Mouse (Mus musculus) kidney, embryonic 15.5 days (tissue): ENCODE results near the gene Nfib. TPM values are rescaled to one million over a fixed set of nuclear protein-coding genes. Genes with fewer than 3 reads are reported as not detected.
A peak's percentile ranks its signal among the peaks of the same experiment; 100 is the strongest.

Source experiments
- ATAC-seq: fragments of 200-750 bp; cut with Nextera tagmentation; replicated peaks from 2 replicates; pipeline ENCODE4 v1.8.0; 2017; ENCODE audit warnings: moderate TSS enrichment; ENCODE audit not compliant: low FRiP score
- H3K27ac ChIP-seq: fragments of 300-500 bp; sonication (generic); 2 replicates; pipeline ENCODE4 v1.5.1; 2015; ENCODE audit warnings: mild to moderate bottlenecking, inconsistent platforms
- H3K27me3 ChIP-seq: fragments of 300-500 bp; sonication (generic); 2 replicates; pipeline ENCODE4 v1.6.1; 2015; ENCODE audit warnings: inconsistent platforms
- H3K36me3 ChIP-seq: fragments of 300-500 bp; sonication (generic); 2 replicates; pipeline ENCODE4 v1.6.1; 2015; ENCODE audit warnings: inconsistent platforms
- H3K4me1 ChIP-seq: fragments of 300-500 bp; sonication (generic); 2 replicates; pipeline ENCODE4 v1.6.1; 2015; ENCODE audit warnings: inconsistent platforms
- H3K4me2 ChIP-seq: fragments of 300-500 bp; sonication (generic); 2 replicates; pipeline ENCODE4 v1.6.1; 2015; ENCODE audit warnings: moderate library complexity, mild to moderate bottlenecking, inconsistent platforms
- H3K4me3 ChIP-seq: fragments of 300-500 bp; sonication (generic); replicated peaks from 2 replicates; pipeline ENCODE4 v1.5.1; 2015; ENCODE audit warnings: mild to moderate bottlenecking, inconsistent platforms
- H3K9ac ChIP-seq: fragments of 300-500 bp; sonication (generic); 2 replicates; pipeline ENCODE4 v1.6.1; 2015; ENCODE audit warnings: mild to moderate bottlenecking, inconsistent platforms
- H3K9me3 ChIP-seq: fragments of 300-500 bp; sonication (generic); replicated peaks from 2 replicates; pipeline ENCODE4 v1.6.1; 2016; ENCODE audit warnings: inconsistent platforms
- WGBS: fragments of 180-500 bp; shearing (Covaris S2); methylation state at CpG from one replicate; pipeline ENCODE4 v1.1.7; 2015; ENCODE audit warnings: mixed read lengths; 5-methylcytosine and 5-hydroxymethylcytosine counted together
- polyA plus RNA-seq: library from polyadenylated mRNA; unstranded; fragments of >200 nt; fragmentation: Nextera tagmentation; extraction: Ambion mirVana; gene quantifications from 2 replicates; pipeline ENCODE4 v1.2.1, GENCODE M21; 2015

Gene Nfib
- polyA plus RNA-seq, 1 experiment from 2014 or later = 33.8 TPM

DNA sequence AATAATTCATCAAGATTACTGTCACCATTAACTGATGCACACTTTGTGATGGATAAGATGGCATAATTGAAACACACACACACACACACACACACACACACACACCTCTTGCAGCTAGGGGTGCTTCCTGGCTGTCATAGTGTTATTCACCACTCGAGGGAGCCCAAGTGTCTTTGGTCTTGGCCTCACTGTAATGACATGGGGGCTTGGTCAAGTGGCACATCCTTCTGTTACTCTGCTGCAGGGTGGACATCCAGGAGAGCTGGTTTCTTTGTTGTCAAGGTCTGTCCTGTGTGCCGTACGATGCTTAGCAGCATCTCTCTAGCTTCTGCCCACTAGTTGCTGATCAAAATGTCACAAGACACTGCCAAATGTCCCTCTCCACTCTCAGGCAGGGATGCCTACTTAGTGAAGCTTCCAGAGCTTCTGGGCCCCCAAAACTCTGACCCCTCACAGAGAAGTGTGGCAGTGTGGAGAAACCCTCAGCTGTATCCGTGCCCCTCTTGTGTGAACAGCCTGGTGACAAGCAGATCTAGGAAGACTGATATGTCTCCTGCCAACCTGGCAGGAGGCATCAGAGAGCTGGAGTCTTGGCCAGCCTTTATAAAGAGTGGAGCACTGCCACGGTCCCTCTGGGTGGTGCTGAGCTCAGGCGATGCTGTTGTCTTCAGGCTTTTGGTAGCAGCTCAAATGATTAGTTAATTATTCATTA is 62.4 kb downstream of the Nfib start:
- Histone ChIP-seq H3K4me3 (no peak overlapping the region), H3K4me2 (no peak overlapping the region), H3K27ac (no peak overlapping the region), H3K9me3 (no peaks in the 10 kb centered on the region), H3K27me3 (no peaks in the 10 kb centered on the region), H3K36me3 (no peaks in the 10 kb centered on the region), H3K4me1 (no peaks in the 10 kb centered on the region), H3K9ac (no peak overlapping the region)
- 63% methylated on average over 6 of the region's 6 CpGs for WGBS
- no peak; the same call in 1 of the 2 replicates for ATAC-seq

- Histone ChIP-seq H3K9ac (no peak overlapping the region), H3K4me1 (no peaks in the 10 kb centered on the region), H3K27me3 (no peaks in the 10 kb centered on the region), H3K27ac (no peak overlapping the region), H3K9me3 (no peaks in the 10 kb centered on the region), H3K4me3 (no peak overlapping the region), H3K4me2 (no peak overlapping the region), H3K36me3 (no peaks in the 10 kb centered on the region)
- 70% methylated on average over 5 of the region's 5 CpGs for WGBS
- no peak for ATAC-seq
These were observed 64.4 kb downstream of the Nfib start for GRCm38 (mm10) chr4:82641066-82641680.

DNA sequence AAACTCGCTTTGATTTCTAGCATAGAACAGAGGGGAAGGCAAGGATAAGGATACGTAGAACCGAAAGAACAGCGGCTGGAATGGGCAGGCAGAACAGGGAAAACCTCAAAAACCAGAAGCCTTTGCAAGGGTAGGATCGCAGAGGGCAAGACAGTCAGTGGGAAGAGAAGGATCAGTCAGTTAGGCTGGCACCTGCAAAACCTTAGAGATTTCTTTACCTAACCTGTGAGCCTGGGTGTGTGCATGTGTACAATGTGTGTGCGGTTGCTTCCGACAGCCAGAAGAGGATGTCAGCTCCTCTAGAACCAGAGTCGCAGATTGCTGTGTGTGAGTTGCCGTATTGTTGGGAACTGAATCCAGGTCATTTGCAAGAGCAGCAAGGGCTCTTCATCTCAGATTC is 67.3 kb downstream of the Nfib start:
- 94% methylated on average over 9 of the region's 9 CpGs for WGBS
- H3K4me2 ChIP-seq = no peak overlapping the region
- H3K9ac ChIP-seq = no peak overlapping the region
- H3K27ac ChIP-seq = no peak overlapping the region
- no peaks in the 10 kb centered on the region for H3K36me3 ChIP-seq
- H3K9me3 ChIP-seq = no peaks in the 10 kb centered on the region
- no peaks in the 10 kb centered on the region for H3K4me1 ChIP-seq
- H3K4me3 ChIP-seq = no peak overlapping the region
- no peak for ATAC-seq
- no peaks in the 10 kb centered on the region for H3K27me3 ChIP-seq

DNA sequence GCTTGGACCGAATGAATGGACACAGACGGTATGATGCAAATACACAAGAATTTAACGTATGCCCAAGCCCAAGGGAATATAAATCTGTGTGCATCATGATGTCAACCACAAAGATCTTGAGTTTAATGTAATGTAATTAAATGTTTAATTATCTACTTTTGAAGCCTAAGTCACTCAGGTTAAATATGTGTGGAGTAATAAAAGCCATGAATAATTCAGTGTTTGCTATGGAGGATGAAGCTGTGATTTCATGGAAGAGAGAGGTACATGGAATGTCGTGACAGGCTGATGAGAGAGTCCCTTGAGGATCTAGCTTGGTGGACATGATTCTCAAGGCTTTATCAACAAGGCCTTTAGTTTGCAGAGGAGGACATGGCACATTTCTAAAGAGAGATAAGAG is 67.9 kb downstream of the Nfib start:
- no peaks in the 10 kb centered on the region for H3K4me1 ChIP-seq
- no peak overlapping the region for H3K27ac ChIP-seq
- ATAC-seq = no peak
- H3K4me3 ChIP-seq = no peak overlapping the region
- H3K4me2 ChIP-seq = no peak overlapping the region
- no peak overlapping the region for H3K9ac ChIP-seq
- H3K36me3 ChIP-seq = no peaks in the 10 kb centered on the region
- WGBS = 85% methylated on average over 4 of the region's 4 CpGs
- H3K9me3 ChIP-seq = no peaks in the 10 kb centered on the region
- no peaks in the 10 kb centered on the region for H3K27me3 ChIP-seq

DNA sequence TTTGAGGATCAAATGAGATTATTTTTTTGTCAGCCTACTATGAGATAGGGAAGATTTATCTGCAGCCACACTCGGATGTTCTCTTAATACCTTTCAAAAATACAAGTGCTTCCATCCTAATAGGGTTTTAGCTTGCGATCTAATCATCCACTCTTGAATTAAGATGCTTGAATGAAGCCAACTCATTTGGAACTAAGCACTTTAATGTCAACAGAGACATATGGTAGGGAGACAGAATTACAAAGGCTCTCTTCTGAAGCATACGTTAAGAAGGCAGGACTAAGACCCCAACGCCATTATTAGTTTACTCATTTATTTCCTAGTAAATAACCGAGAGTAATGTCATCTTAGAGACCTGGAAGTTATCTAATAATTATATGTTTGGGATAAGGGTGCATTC is 68.9 kb downstream of the Nfib start:
- Histone ChIP-seq H3K36me3 (no peaks in the 10 kb centered on the region), H3K9me3 (no peaks in the 10 kb centered on the region), H3K27me3 (no peaks in the 10 kb centered on the region), H3K9ac (no peak overlapping the region), H3K4me3 (no peak overlapping the region), H3K4me2 (no peak overlapping the region), H3K27ac (no peak overlapping the region), H3K4me1 (no peaks in the 10 kb centered on the region)
- 44% methylated on average over 5 of the region's 5 CpGs for WGBS
- no peak for ATAC-seq

- Histone ChIP-seq H3K4me2 (no peak overlapping the region), H3K4me3 (no peak overlapping the region), H3K4me1 (no peaks in the 10 kb centered on the region), H3K9me3 (no peaks in the 10 kb centered on the region), H3K9ac (no peak overlapping the region), H3K36me3 (no peaks in the 10 kb centered on the region), H3K27ac (no peak overlapping the region), H3K27me3 (no peaks in the 10 kb centered on the region)
- no peak for ATAC-seq
- WGBS = 51% methylated on average over 5 of the region's 5 CpGs
These were observed 69.7 kb downstream of the Nfib start for GRCm38 (mm10) chr4:82635881-82636280.

DNA sequence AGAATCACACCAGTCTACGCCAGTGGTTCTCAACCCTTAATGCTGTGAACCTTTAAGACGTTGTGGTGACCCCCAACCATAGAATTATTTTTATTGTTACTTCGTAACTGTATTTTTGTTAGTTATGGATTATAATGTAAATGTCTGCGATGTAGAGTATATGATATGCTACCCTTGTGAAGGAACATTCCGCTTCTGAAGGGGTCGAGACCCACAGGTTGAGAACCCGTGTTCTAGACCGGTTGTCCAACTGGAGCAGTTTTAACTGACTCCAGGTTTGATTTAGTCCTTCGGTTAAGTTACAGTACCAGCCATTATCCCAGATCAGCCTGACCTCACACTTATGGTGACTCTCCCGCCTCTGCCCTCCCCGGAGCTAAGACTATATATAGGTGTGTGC is 70.4 kb downstream of the Nfib start:
- no peaks in the 10 kb centered on the region for H3K27me3 ChIP-seq
- no peak overlapping the region for H3K27ac ChIP-seq
- H3K9ac ChIP-seq = no peak overlapping the region
- H3K4me1 ChIP-seq = no peaks in the 10 kb centered on the region
- H3K9me3 ChIP-seq = no peaks in the 10 kb centered on the region
- no peak for ATAC-seq
- H3K36me3 ChIP-seq = no peaks in the 10 kb centered on the region
- no peak overlapping the region for H3K4me3 ChIP-seq
- 93% methylated on average over 11 of the region's 11 CpGs for WGBS
- H3K4me2 ChIP-seq = no peak overlapping the region

DNA sequence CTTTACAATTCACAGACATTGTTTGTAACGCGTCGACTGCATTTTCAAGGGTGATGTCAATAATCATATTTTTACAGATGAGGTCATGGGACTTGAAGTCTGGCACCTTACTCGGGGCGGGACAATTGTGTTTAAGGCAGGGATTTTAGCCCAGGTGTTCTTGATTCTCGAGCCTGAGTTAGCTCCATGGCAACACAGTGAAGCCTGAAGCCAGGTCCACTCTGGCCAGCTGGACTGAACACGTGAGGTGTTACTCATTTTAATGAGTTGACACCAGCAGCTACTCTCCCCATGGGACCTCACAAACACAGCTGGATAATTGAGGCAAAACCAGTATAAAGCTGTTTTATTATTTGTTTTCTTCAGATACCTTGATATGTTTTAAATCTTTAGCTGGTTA is 71.2 kb downstream of the Nfib start:
- H3K27ac ChIP-seq = no peak overlapping the region
- H3K4me2 ChIP-seq = no peak overlapping the region
- H3K4me1 ChIP-seq = no peaks in the 10 kb centered on the region
- H3K9ac ChIP-seq = no peak overlapping the region
- no peak overlapping the region for H3K4me3 ChIP-seq
- ATAC-seq = no peak
- H3K9me3 ChIP-seq = no peaks in the 10 kb centered on the region
- H3K27me3 ChIP-seq = no peaks in the 10 kb centered on the region
- 70% methylated on average over 7 of the region's 7 CpGs for WGBS
- H3K36me3 ChIP-seq = no peaks in the 10 kb centered on the region

DNA sequence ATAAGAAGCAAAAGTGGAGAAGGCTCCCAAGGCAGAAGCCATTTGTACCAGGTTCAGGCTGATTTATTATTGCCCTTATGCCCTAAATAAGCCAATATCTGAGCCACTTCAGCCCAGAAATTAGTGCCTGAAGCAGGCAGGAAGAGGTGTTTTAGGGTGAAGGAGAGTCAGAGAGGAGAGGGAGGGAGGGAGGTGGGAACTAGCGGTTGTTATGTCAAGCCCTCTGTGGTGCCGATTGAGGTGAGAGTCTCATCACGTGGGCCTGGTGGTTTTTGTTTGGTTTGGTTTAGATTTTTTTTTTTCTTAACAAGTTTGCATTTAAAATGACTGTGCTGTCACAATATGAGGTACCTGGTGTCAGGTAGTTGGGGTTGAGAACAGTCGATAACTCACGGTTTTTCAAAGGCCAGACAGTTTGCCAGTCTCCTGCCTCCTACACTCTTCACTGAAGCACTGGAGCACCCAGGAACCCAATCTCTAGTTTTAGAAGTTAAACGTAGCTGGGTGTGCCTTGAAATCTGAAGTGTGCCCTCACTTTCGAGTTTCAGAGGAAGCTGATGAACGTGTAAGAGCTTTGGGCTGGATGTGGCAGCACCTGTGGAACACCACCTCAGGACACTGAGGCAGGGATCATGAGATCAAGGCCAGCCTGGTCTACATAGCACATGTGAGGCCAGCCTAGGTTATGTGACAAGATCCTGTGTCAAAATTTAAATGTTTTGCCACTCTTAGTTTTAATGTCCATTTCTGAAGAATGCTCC is 81.1 kb downstream of the Nfib start:
- peaks cover 17% of the 10 kb centered on the region for H3K4me1 ChIP-seq
- no peaks in the 10 kb centered on the region for H3K36me3 ChIP-seq
- no peaks in the 10 kb centered on the region for H3K27me3 ChIP-seq
- H3K4me3 ChIP-seq = no peak overlapping the region
- H3K9ac ChIP-seq = no peak overlapping the region
- 65% methylated on average over 8 of the region's 8 CpGs for WGBS
- H3K4me2 ChIP-seq = no peak overlapping the region
- ATAC-seq = no peak
- H3K9me3 ChIP-seq = no peaks in the 10 kb centered on the region
- H3K27ac ChIP-seq = no peak overlapping the region

DNA sequence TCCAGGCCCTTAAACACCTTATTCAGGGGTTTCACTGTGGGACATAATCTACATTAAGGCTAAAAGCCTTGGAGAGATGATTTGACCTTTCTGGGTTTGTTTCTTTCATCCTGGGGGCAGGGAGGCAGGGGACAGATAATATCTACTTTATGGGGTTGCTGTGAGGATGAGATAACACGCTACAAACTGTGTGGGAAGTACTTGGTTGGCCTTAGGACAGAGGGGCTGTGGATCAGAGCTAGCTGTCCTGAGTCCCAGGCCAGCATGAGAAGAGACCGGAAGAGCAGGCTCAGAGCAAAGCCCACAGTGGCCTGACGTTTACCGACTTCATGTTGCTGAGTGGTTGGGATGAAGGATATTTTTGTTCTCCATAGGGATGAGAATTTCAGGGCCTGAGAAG is 81.7 kb downstream of the Nfib start:
- peaks cover 19% of the 10 kb centered on the region for H3K4me1 ChIP-seq
- no peak overlapping the region for H3K9ac ChIP-seq
- no peaks in the 10 kb centered on the region for H3K36me3 ChIP-seq
- no peaks in the 10 kb centered on the region for H3K9me3 ChIP-seq
- H3K27me3 ChIP-seq = no peaks in the 10 kb centered on the region
- 65% methylated on average over 4 of the region's 4 CpGs for WGBS
- H3K4me3 ChIP-seq = no peak overlapping the region
- H3K27ac ChIP-seq = no peak overlapping the region
- no peak for ATAC-seq
- no peak overlapping the region for H3K4me2 ChIP-seq

- peak overlapping the region; percentile 59 for H3K27ac ChIP-seq
These were observed 82.4 kb downstream of the Nfib start for GRCm38 (mm10) chr4:82623081-82623538.

GRCm38 (mm10) chr4:82622321-82622836 is 83.2 kb downstream of the Nfib start:
- Histone ChIP-seq H3K9ac (no peak overlapping the region), H3K4me1 (peaks cover 19% of the 10 kb centered on the region), H3K36me3 (no peaks in the 10 kb centered on the region), H3K27ac (peak overlapping the region; percentile 59), H3K9me3 (no peaks in the 10 kb centered on the region), H3K4me2 (peak overlapping the region; percentile 7; the same call in 1 of the 2 replicates), H3K27me3 (no peaks in the 10 kb centered on the region), H3K4me3 (no peak overlapping the region)
- 15% methylated on average over 3 of the region's 3 CpGs for WGBS
- ATAC-seq = peak; percentile 44; the same call in 1 of the 2 replicates

More at GRCm38 (mm10) chr4:82623081-82623538, 82.4 kb downstream of the Nfib start:
- no peak overlapping the region for H3K4me3 ChIP-seq
- peaks cover 19% of the 10 kb centered on the region for H3K4me1 ChIP-seq
- H3K27me3 ChIP-seq = no peaks in the 10 kb centered on the region
- H3K4me2 ChIP-seq = no peak overlapping the region
- H3K9me3 ChIP-seq = no peaks in the 10 kb centered on the region
- no peaks in the 10 kb centered on the region for H3K36me3 ChIP-seq
- no peak overlapping the region for H3K9ac ChIP-seq
- WGBS = 69% methylated on average over 12 of the region's 12 CpGs
- ATAC-seq = no peak
